Mouse (Mus musculus) embryo, embryonic 9.5 days (tissue): ENCODE data around the gene Olfr221.
"Not testable (repeated sequence)": the region's sequence is repeated elsewhere in the genome, so short reads cannot be mapped to it uniquely, and the experiment has no call there.

Experiments
- DNase-seq: peaks from one replicate; pipeline ENCODE4 v3.0.0-alpha.2; 2017; ENCODE audit errors: extremely low spot score

Gene Olfr221

DNA sequence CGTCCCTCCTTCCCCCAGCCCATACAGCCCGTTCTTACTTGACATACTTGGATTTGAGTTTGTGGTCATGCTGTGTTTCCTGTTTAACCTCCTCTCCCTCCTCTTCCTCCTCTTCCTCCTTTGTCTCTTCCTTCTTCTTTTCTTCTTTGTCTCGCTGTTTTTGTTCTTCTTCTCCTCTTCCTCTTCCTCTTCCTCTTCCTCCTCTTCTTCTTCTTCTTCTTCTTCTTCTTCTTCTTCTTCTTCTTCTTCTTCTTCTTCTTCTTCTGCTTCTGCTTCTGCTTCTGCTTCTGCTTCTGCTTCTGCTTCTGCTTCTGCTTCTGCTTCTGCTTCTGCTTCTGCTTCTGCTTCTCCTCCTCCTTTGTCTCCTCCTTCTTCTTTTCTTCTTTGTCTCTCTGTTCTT is at the start of gene Olfr221:
Gene Olfr221 (minus strand): TSS at position 101 of the 400 bp plus-strand sequence.
- DNase-seq, result not testable (repeated sequence)

DNA sequence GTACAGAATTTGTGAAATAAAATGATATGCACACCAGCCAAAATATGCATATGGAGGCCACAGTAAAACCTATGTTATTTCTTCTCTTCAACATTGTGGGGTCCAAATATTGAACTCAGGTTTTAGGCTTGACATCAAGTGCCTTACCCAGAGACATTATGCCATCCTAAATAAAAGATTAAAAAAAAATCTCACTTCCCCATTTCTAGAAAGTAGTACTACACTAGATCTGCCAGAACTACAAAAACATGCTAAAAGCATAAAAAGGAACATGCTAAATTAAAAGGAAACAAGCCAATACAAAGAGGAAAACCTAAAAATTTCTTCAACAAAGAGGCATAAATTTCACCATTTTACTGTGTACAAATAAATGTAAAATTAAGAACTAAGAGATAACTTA is 40.8 kb upstream of the Olfr221 start:
- DNase-seq, result no peak

- no peak for DNase-seq
These were observed 29.4 kb upstream of the Olfr221 start for GRCm38 (mm10) chr14:52071599-52072137.

GRCm38 (mm10) chr14:52066135-52066534 is 23.9 kb upstream of the Olfr221 start:
- DNase-seq, result no peak

DNA sequence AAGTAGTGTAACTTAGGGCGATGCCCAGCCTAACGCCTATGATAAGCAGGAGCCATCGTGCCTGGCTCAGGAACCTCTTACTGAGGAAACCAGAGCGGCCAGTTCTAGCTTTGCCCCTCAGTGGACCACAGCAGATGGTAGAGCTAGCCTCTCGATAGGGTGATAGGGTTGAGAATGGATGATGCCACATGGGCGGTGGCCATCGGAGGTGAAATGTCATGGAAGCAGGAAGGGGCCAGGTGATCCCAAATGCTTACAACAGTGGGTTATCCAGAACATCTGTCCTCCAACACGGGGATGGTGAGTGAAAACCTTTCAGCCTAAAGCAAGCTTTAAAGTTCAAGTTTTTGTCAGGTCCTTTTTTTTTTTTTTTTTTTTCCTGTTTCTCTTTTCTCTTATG is 19.5 kb upstream of the Olfr221 start:
- DNase-seq, result no peak

DNA sequence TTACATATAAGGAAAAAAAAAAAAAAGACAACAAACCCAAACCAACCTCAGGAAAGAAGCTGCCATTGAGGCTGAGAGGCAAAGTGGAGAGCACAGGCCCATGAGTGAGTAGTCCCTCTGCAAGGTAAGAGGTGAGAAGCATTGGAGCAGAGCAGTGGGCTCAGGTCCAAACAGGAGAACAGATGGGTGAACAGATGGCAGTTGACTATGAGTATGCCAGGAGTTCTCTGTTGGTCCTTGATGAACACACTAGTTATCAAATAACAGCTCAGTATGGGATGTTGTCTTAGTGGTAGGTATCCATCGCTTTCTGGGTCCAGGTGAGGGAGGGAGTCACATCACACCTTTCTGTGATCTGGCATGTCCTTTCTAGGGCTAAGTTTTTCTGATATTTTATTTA is 18.5 kb upstream of the Olfr221 start:
- no peak for DNase-seq

- no peak for DNase-seq
These were observed 17.7 kb upstream of the Olfr221 start for GRCm38 (mm10) chr14:52059982-52060381.

DNA sequence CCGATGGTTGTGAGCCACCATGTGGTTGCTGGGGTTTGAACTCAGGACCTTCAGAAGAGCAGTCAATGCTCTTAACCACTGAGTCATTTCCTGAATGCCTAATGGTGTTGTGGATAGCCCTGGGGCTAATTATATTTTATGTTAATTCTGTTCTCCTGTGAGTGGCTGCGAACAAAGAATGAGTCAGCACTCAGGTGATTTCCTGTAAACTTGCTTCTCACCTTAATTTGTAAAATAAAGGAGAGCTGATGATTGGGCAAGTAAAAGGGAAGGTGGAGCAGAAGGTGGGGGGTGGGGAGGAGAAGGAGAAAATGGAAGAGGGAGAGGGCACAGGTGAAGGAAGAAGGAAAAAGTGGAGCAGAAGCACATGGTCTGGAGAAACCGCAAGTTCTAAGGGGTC is 10.5 kb upstream of the Olfr221 start:
- DNase-seq, result not testable (repeated sequence)

DNA sequence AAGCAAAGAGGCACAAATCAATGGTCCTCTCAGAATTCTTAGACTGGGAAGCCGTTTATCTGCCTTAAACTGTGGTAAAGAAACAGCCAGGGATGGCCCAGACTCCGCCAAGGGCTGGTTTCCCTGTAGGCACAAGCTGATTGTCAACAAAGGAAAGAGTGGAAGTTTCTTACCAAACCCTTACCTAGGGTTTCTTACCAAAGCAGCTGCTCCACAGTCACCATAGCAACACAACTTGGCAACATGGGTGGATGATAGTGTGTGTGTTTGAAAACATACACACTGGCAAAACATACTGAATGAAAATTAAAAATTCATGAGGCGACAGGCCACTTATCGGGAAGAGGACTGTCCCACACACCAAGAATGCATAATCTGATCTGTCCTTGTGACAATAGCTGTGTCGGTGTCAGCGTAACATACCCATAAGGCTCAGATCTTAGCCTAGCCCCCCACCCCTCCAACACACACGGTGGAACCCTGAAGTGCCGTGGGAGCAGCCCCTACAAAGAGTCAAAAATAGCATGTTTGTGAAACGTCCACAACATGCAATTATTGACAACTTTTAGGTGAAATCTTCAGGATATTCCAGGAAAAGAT is 3.8 kb upstream of the Olfr221 start:
- no peak for DNase-seq

- peak; percentile 44 for DNase-seq
These were observed 2.8 kb upstream of the Olfr221 start for GRCm38 (mm10) chr14:52044901-52045678.

DNA sequence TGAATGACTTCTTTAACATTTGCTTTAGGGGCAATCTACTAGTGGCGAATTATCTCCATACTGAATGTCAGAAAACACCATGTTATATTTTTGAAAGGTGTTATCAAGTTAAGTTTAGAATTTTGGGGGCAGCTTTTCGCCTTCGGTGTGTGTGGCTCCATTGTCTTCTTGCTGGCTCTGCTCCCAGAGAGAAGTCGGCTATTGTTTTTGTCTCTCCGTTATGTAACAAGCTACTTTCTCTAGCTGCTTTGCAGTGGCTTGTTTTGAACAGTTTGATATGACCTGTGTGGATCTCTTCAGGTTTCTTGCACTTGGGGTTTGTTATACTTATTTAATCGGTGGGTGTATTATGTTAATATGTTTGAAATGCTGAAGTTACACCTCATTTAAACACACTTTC is 1.2 kb upstream of the Olfr221 start:
- no peak for DNase-seq

- DNase-seq, result no peak
These were observed 2.9 kb downstream of the Olfr221 start for GRCm38 (mm10) chr14:52039332-52039731.

DNA sequence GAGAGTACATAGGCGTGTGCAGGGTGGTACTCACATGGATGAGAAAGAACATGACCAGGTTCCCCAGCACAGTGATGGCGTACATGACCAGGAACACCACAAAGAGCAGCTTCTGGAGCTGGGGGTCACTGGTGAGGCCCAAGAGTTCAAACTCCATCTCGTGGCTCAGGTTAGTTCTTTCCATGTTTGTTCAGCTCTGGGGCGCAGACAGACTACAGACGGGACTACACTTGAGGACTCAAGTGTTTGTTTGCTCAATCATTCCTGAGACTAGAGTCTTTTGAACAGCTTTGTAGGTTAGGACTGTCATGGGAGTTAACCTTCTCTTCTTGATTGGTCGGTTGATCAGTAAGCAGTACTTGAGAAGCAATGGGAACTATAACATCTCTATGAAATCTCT is 6.3 kb downstream of the Olfr221 start:
- no peak for DNase-seq

- DNase-seq, result no peak
These were observed 15.9 kb downstream of the Olfr221 start for GRCm38 (mm10) chr14:52026342-52026741.

DNA sequence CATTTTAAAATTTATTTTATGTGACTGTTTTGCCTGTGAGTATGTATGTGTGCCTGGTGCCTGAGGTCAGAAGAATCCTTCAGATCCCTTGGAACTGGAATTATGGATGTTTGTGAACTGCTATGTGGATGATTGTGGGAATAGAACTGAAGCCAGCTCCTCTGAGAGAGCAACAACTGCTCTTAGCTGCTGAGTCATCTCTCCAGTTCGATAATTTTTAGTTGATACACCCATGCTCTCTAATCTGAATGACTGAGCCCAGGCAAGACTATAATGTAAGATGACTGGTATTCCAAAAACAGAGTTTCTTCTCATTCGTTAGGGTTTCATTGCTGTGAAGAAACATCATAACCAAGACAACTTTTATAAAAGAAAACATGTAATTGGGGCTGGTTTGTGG is 18.1 kb downstream of the Olfr221 start:
- DNase-seq, result no peak

DNA sequence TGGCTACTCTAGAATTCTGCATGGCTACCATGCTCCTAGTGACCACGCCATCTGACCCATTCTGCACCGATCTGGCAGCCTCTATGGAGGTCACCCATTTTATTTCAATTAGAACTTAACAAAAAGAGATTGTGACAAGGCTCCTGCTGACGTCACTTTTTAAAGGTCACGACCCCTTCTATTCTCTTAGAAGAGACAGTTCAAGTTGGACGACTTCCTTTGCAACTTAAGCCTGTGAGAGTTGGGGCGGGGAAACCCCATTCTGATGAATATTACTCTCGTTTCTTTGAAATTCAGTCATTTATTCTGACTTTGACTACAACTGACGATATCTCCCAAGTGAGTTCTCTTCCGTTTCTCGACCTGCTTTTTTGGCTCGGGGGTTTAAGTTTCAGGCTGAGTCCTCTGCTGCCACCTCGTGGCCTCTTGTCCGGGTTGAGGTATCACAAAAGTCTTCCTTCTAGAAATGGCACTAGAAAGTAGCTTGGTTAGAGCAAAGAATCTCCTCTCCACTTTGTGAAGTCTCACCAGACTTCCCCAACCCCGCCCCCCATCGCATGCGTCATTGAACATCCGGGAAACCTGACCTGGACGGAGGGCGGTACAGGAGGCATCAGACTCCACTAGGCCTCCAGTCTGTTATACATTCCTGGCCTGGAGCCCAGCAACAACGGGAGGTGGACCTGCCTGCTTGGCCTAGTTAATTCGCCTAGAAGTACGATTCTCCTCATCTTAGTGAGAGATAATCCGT is 19.4 kb downstream of the Olfr221 start:
- peak; percentile 92 for DNase-seq

- no peak for DNase-seq
These were observed 20.0 kb downstream of the Olfr221 start for GRCm38 (mm10) chr14:52022244-52022708.

DNA sequence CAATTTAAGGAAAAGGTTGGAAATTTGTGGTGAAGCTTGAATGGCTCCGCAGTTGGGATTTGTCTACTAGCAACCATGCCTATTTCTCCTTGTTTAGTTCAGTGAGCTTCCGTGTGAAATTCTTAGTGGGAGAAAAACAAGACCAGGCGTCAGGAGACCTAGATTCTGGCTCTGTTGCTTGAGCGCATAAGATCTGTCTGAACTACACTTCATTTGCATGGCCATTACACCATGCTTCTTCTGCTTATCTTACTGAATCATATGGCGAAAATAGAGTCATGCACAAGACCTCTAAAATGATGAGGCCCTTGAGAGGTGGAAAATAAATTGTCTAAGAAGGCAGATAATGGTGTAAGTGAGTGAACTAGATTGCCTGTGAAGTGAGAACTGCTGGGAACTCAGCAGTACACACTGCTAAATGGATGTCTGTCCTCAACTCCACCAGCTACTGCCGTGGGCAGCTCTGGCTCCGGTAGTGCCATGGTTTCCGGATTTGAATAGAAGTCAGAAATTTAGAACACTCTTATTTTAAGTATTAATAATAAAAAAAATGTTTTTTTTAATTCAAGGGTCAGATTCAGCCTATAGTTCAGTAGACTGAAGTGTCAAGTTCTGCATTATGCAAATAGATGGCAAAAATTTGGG is 20.6 kb downstream of the Olfr221 start:
- DNase-seq, result no peak

- DNase-seq, result no peak
These were observed 21.1 kb downstream of the Olfr221 start for GRCm38 (mm10) chr14:52021138-52021529.

- DNase-seq, result peak; percentile 84
These were observed 21.6 kb downstream of the Olfr221 start, which contains the start of gene Zfp219 for GRCm38 (mm10) chr14:52020486-52021137. Zfp219 (minus strand) TSS chr14:52020733.
